Mouse (Mus musculus) testis, adult 2 months (tissue): ENCODE results near the gene Ndufs7. TPM values are rescaled to one million over a fixed set of nuclear protein-coding genes. Genes with fewer than 3 reads are reported as not detected.
A peak's percentile ranks its signal among the peaks of the same experiment; 100 is the strongest.
"Not testable (repeated sequence)": the region's sequence is repeated elsewhere in the genome, so short reads cannot be mapped to it uniquely, and the experiment has no call there.

Experiments
- H3K27ac ChIP-seq: fragments of 200-500 bp; 2 replicates; pipeline ENCODE4 v1.5.1; 2012; ENCODE audit warnings: low read depth, low read length; ENCODE audit not compliant: control insufficient read depth, insufficient read depth
- H3K27me3 ChIP-seq: fragments of 200-500 bp; 2 replicates; pipeline ENCODE4 v1.6.1; 2012; ENCODE audit warnings: mild to moderate bottlenecking, low read length, moderate library complexity; ENCODE audit not compliant: control insufficient read depth, insufficient read depth
- H3K36me3 ChIP-seq: fragments of 200-500 bp; 2 replicates; pipeline ENCODE4 v1.6.1; 2012; ENCODE audit warnings: mild to moderate bottlenecking, low read length; ENCODE audit not compliant: control insufficient read depth, insufficient read depth
- H3K4me1 ChIP-seq: fragments of 200-500 bp; 2 replicates; pipeline ENCODE4 v1.6.1; 2012; ENCODE audit warnings: low read length; ENCODE audit not compliant: control insufficient read depth, insufficient read depth
- H3K4me3 ChIP-seq: fragments of 200-500 bp; 2 replicates; pipeline ENCODE4 v1.5.1; 2012; ENCODE audit warnings: low read depth, mild to moderate bottlenecking, low read length, moderate library complexity, mixed read lengths; ENCODE audit not compliant: control insufficient read depth
- CTCF ChIP-seq: fragments of 200-500 bp; IDR thresholded peaks from 2 replicates; pipeline ENCODE4 v1.5.1; 2012; ENCODE audit warnings: low read depth, mild to moderate bottlenecking, inconsistent platforms, low read length, moderate library complexity; ENCODE audit not compliant: control insufficient read depth, insufficient read depth, insufficient replicate concordance
- POLR2A ChIP-seq: fragments of 200-500 bp; IDR thresholded peaks from 2 replicates; pipeline ENCODE4 v1.6.1; 2012; ENCODE audit warnings: low read depth, mild to moderate bottlenecking, inconsistent platforms, low read length, moderate library complexity; ENCODE audit not compliant: control insufficient read depth
- polyA plus RNA-seq: library from polyadenylated mRNA; depleted of rRNA; stranded (reverse); fragments of >200 nt; gene quantifications from 2 replicates; pipeline ENCODE4 v1.2.3, GENCODE M21; 2012

The Ndufs7 gene
- polyA plus RNA-seq, 1 experiment = 105 TPM

DNA sequence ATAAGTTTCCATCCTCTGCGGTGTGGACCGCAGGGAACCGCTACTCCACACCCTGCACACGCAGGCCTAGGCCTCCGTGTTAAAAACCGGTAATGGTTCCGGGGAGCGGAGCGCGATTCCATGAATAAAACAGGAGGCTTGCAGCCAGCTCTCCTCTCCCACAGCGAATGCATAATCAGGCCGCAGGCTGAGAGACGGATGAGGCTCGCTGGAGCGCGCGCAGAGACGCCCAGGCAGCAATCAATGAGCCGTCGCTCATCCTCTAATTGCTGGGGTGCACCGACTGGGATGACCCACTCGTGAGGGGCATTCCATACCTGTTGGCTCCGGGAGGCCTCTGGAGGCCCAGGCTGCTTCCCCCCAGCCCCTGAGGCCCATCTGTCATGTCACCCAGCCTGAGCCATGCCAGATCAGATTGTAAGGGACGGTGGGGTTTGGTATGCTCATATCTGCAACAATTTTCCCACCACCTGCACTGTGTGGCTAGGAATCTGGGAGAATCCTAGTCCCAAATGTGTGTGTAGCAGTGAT is 40.0 kb upstream of the Ndufs7 start:
- no peak overlapping the region for H3K4me3 ChIP-seq
- no peak for TF ChIP-seq POLR2A
- no peak for TF ChIP-seq CTCF
- no peaks in the 10 kb centered on the region for H3K27me3 ChIP-seq
- no peaks in the 10 kb centered on the region for H3K36me3 ChIP-seq
- peaks cover 3% of the 10 kb centered on the region; the same call in 1 of the 2 replicates for H3K4me1 ChIP-seq
- H3K27ac ChIP-seq = no peak overlapping the region

DNA sequence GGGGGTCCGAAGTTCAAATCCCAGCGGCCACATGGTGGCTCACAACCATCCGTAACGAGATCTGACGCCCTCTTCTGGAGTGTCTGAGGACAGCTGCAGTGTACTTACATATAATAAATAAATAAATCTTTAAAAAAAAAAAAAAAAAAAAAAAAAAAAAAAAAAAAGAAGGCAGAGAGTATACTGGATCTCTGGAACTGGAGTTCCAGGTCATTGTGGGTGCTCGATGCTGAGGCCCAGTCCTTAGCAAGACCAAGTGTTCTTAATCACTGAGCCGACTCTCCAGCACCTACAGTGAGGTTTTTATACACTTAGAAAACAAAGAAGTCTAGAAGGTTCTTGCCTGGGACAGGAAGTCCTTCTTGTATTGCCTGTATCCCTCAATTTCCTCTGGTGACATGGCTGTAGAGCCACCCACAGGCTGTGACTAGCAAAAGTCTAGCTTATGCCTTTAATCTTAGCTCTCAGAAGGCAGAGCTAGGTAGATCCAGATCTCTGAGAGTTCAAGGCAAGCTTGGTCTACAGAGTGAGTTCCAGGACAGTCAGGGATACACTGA is 37.3 kb upstream of the Ndufs7 start:
- not testable (repeated sequence) for H3K27me3 ChIP-seq, H3K4me1 ChIP-seq, H3K27ac ChIP-seq, H3K4me3 ChIP-seq, H3K36me3 ChIP-seq

DNA sequence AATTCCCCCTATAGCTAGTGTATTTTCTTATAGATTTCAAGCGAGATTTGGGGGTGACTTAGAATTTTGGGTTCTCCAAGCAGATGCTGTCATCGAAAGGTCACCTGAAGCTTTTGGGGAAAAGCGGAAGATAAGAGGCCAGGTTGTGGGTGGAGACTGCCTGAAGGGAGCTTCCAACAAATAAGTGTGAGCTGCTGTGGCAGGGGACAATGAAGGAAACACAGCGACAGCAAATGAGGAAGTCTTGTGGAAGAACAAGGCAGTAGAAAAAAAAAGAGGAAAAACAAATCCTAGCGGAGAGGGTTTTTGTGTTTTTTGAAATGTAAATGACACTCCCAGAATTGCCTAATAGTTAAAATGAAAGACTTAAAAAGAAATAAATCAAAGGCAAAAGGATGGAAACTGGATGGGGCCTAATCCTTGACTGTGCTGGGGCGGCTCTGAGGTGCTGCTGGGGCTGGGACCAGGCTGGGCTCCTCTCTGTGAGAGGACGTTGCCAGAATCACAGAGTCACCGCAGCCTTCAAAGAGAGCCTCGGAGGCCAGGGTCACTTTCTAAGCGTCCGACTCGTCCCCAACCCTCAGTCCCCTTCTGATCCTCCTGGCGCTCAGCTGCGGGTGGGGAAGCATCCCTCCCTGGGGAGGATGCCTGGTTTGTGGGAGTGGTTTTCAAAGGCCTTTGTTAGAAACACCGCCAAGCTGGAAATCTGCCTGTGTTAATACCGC is 33.7 kb upstream of the Ndufs7 start:
- Histone ChIP-seq H3K27me3 (no peaks in the 10 kb centered on the region), H3K4me1 (peaks cover 3% of the 10 kb centered on the region), H3K4me3 (no peak overlapping the region), H3K36me3 (no peaks in the 10 kb centered on the region), H3K27ac (no peak overlapping the region)
- TF ChIP-seq POLR2A (no peak), CTCF (no peak)

DNA sequence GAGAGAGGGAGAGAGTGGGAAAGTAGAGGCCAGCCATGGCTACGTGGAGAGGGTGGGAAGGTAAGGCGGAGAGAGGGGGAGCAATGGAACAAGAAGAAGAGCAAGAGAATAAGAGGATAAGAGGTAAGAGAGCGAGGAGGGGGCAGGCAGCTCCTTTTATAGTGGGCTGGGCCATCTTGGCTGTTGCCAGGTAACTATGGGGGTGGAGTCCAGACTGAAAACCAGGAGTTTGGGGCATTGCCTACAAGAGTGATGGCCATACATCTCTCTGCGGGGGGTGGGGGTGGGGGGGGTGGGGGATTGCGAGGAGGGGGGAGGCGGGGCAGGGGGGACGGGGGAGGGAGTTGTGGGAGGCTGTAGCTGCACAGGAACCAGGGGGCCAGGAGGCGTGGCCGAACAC is 28.2 kb upstream of the Ndufs7 start:
- TF ChIP-seq CTCF (no peak), POLR2A (no peak)
- H3K36me3 ChIP-seq = no peaks in the 10 kb centered on the region
- H3K27ac ChIP-seq = no peak overlapping the region
- no peak overlapping the region for H3K4me3 ChIP-seq
- H3K4me1 ChIP-seq = peaks cover 12% of the 10 kb centered on the region
- H3K27me3 ChIP-seq = no peaks in the 10 kb centered on the region

DNA sequence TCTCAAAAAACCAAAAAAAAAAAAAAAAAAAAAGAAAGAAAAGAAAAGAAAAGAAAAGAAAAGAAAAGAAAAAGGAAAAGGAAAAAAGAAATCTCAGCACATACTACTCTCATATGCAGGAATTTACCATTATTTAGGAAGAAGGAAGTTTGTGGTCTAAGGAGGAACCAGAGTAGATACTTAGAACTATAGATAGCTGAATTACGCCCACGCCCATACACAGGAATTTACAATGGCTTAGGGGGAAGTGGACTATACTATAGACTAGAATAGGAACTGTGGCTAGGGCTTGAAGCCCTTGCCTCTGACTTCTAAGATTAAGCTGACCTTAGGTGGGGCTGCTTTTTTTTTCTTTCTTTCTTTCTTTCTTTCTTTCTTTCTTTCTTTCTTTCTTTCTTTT is 25.8 kb upstream of the Ndufs7 start:
- H3K4me1 ChIP-seq = peaks cover 27% of the 10 kb centered on the region
- H3K27me3 ChIP-seq, H3K36me3 ChIP-seq, H3K4me3 ChIP-seq, H3K27ac ChIP-seq: not testable (repeated sequence)

- peaks cover 4% of the 10 kb centered on the region for H3K36me3 ChIP-seq
- no peak for TF ChIP-seq POLR2A
- no peak for TF ChIP-seq CTCF
- peak overlapping the region; percentile 89 for H3K27ac ChIP-seq
- H3K4me1 ChIP-seq = peaks cover 23% of the 10 kb centered on the region
- no peaks in the 10 kb centered on the region for H3K27me3 ChIP-seq
- peak overlapping the region; percentile 98 for H3K4me3 ChIP-seq
These were observed 22.9 kb upstream of the Ndufs7 start for GRCm38 (mm10) chr10:80226071-80226415.

- Histone ChIP-seq H3K27ac (peak within 1 kb of the TSS; percentile 98), H3K36me3 (peaks cover 6% of the 10 kb centered on the region), H3K4me3 (peak within 1 kb of the TSS; percentile 98), H3K27me3 (no peaks in the 10 kb centered on the region), H3K4me1 (peaks cover 22% of the 10 kb centered on the region)
- TF ChIP-seq CTCF = peak; percentile 49; the same call in 1 of the 2 replicates
- peak; percentile 68 for TF ChIP-seq POLR2A
These were observed 22.3 kb upstream of the Ndufs7 start, which contains the start of gene Mum1 for GRCm38 (mm10) chr10:80226416-80227165. Gene Mum1 (plus strand): TSS chr10:80226434.
